Mouse (Mus musculus): ENCODE measurements at regions not wholly inside any gene's neighbourhood (a gene's known extent, or its start where the extent isn't known, plus 50 kb on each side); places are given as distances from the start of the nearest gene placed in this dataset.
"Not testable (repeated sequence)": the region's sequence is repeated elsewhere in the genome, so short reads cannot be mapped to it uniquely, and the experiment has no call there.

DNA sequence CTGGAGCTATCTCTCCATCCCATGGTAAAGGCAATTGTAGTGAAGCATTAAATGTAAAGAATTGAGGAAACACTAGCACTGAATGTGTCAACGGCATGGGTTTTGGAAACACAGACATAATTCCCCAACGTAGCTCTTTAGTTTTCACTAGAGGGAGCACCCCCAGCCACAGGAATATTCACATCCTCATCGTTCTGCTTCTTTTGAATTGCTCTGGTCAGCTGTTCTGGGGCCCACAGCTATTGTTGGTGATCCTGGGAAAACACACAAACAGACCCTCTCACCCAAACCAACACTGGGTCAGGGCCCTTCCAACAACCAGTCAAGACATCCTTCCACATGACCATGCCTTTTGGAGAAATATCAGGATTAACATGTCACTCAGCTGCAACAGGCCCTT lies 119.7 kb downstream of the Impg2 start:
- not testable (repeated sequence) for DNase-seq

DNA sequence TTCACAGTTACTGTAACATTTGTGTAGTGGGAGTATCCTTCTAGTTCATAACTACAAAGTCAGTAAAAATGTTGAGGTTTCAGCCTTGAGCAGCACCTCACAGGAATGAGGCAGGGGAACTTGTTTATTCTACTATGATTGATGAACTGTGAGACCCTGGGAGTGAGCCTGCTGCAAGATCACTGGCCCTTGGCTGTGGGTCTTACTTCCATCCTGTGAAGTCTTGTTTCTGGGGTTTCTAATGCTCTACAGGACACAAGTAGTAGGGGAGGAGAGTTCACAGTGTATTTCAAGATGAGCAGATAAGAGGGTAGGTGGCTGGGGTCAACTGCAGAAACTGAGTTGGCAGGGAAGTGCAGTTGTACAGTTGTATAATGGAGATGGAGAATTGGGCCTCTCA lies 128.3 kb upstream of the Abi3bp start:
- DNase-seq: no peak

DNA sequence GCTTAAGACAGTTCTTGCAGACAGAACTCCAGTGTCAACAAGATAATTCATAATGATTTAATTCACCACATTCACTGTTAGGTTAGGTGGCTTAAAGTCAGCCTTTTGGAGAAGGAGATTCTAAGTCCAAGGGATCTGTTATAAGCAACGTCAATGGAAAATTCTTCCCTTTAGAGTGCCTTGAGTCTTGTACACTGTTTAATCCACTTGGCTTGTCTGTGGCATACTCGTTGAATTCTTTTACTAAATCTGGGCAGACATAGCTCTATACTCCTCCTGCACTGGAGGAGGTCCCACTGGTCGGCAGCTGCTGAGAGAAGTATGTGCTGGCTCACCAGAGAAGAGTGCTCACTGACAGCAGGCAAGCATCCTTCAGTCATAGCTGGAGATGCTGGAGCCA lies 124.8 kb upstream of the Abi3bp start:
- no peak for DNase-seq

DNA sequence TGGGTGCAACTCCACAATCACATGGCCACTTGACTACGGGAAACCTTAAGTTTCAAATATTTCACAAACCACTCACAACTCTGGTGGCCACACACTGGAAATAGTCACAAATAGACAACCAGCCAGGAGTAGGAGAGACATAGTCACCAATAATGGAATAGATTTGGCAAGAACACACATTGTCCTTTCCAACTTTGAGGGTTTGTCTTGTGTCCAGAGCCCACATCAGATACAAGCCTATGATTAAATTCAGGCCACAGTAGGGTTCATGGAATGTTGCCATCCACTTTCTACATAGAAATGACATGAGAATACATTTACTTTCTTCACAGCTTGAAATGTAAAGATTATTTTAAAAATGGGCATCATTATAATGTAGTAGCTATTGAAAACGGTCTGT lies 118.6 kb upstream of the Abi3bp start:
- no peak for DNase-seq

DNA sequence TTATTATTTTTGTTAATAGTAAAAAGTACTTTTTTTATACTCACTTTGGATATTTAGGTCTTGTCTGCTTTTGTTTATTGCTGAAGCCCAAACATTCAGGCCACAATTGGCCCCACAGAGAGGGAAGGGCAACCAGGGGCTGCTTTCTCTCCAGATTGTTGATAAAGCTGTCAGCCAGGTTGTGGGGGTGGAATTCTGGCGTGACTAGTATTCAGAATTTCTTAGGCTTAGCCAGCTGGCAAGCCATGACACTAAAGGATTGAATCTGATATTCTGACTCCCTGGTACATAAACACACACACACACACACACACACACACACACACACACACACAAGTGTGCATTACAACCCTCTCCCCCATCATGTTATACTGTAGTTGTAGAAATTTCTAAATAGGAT lies 116.7 kb upstream of the Abi3bp start:
- no peak for DNase-seq

DNA sequence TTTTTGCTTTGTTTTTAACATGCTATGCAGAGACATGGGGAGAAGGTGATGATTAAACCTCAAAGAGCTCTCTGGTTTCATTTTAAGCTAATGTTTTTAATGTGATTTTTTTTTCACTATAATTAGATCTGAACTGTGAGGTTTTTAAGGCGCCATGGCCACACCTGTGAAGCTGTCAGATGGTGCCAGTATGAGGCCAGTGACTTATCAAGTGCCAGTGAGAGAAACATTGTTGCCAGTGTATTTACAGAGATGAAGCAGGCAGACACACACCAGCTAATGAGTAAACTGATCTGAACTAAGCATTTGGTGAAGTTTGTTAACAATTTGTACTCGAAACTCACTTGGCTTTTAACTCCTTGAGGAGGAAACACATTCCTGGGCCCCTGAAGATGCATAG lies 99.3 kb upstream of the Abi3bp start:
- no peak for DNase-seq

DNA sequence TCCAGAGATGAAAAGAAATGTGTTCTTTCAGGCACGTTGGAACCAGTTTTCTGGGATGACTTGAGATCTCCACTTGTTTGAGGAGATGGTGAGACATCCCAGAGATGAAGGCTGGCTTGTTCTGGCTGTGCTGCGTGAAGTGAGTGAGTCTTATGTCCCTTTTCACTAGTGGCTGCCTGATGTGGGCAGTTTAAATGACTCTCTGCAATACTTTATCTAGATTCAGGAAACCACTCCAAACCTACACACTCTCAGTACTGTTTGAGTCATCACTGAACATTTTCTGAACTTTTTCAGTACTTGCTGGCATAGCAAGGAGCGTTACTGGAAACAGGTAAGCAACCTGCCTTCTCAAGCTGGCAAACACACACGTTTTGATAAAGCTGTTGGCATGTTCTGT lies 97.0 kb upstream of the Abi3bp start:
- no peak for DNase-seq

DNA sequence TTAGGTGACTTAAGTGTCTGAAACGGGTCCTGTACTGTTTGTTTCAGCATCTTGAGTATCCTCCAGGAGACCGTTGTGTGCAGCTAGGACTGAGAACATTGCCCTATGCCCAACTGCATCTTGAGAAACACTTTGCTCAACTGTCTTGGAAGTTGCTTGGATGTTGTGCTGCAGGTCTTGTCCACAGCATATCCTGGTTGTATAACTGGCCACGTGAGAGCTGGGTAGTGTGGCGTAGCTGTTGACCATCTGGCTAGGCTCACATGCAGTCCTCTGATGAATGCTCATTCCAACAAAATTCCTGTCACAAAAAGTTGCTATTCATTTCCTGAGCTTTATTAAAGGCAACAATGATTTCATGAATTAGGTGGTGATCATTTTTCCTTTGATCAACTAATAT lies 91.1 kb upstream of the Abi3bp start:
- peak; percentile 8 for DNase-seq

DNA sequence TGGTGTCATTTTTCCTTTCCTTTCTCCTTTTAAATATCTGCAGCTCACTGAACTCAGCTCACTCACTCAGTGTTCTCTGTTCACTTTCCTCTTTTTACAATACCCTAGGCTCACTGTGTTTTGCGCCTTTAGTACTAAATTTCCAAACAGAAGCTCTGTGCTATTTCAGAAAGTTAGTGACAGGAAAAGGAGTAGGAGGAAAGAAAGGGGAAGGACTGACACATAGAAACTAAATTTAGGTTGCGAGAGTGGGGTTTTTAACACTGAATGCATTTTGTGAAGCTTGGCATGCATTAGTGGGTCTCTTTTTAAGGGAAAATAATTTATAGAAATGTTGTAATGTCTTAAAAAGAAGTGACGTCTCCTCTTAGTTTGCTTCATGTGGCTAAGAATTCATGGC lies 84.8 kb upstream of the Abi3bp start:
- no peak for DNase-seq

DNA sequence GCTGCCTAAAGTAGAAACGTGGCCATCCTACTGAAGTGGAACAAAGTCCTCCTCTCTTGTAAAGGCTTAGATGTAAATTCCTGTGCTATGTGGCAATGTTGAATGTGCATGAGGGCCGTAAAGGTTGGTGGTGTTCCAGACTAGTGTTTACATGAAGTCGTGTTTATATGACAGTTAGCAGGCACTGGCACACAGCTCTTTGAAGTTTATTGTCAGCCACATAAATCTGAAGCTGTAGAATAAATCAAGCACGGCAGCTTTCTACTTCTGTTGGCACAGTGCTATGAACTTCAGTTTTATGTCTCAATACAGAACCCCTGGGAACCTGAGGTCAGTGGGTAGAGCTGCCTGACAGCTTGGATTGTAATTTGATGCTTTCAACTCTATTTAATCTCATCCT lies 81.1 kb upstream of the Abi3bp start:
- peak; percentile 11 for DNase-seq

DNA sequence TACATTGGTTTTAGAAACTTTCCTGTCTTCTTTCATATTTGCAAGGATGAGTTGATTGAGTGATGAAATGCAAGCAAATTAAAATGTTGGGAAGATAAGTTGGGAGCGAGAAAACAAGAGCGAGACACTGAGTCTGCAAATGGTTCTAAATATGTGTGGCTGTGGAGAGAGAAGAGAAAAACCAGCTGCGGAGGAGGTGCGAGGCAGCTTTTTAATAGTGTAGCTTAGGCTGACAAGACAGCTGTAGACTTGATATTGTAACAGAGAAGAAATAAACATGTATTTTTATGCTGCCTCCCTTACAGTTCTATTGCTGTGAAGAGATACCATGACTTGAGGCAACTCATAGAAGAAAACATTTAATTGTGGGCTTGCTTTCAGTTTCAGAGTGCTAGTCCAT lies 78.1 kb upstream of the Abi3bp start:
- DNase-seq: no peak

DNA sequence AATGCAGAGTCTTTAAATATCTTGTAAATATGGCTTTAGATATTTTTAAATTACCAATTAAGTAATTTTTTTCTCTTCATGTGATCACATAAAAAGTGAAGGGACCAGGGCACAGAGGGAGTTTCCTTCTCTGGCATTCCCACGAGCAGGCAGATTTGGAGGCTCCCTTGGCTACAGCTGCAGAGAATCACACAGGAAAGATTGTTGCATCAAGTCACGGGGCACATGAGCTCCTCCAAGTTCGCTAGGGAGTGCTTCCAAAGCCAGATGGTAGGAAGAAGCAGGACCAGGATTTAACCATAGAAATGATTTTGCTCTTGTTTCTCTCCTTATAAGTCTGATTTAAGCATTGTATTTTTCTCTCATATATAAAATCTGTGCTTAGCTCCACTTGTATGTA lies 53.9 kb upstream of the Abi3bp start:
- no peak for DNase-seq
